Mouse (Mus musculus) cerebellum, adult 11 months (tissue): ENCODE measurements at regions not wholly inside any gene's neighbourhood (a gene's known extent, or its start where the extent isn't known, plus 50 kb on each side); places are given as distances from the start of the nearest gene placed in this dataset.

Experiments used
- DNase-seq: peaks from one replicate; pipeline ENCODE4 v3.0.0; 2022

DNA sequence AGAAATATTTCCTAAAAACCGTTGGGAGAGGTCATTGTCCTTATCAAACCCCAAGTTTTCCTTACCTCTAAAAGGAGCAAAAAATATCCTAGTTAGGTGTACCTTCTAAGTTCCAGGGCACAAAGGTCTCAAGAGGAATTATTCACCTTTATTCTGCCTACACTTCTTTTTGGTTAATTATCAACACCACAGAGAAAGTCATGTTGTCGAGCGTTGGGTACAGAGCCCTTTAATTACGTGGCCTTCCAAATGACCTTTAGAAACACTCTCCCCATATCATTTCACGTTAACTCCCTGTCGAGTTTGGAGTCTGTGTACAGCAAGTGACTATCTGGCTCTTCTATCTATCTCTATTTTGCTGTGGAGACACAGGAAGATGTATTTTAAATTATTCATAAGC is 90.7 kb upstream of the Gm765 start:
- no peak for DNase-seq

- DNase-seq, result no peak
Measured at GRCm38 (mm10) chr6:98429120-98429519, 86.6 kb upstream of the Gm765 start.

DNA sequence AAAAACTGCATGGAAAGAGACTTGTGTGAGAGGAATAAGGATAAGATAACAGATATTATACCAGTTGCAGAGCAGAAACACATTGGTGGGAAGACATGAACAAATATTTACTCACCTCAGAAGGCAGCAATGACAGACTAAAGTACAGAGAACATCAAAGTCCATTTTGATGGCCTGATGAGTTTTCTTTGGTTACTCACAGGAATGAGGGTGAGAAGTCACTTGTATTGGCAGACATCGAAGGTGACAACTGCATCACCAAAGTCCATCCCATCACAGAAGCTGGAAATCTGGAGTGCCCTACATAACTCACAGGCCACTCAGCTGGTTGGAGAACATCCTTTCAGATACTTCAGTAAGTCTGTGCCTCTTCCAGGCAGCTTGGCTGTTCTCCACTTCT is 60.1 kb upstream of the Gm765 start:
- no peak for DNase-seq

DNA sequence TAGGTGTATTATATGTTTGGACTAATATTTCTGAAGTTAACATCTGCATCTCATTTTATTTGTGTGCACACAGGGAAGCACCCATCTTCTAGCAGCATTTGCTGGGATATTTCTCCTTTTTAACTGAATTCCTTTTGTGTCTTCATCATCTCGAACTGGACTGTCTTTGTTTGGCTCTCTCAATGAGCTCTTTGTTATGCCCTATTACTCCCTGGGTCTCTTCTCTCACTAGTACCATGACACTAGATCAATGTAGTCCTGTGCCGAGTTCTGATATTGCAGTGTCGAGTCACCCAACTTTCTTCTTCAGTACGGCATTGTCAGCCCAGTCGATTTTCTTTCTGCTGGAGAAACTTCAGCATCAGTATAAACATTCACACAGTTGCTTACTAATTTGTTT is 52.0 kb upstream of the Gm765 start:
- DNase-seq, result no peak
